Mouse (Mus musculus) naive thymus-derived CD4-positive, alpha-beta T cell, adult 2 months (primary cell): ENCODE data around the gene Mrpl12.

Experiments used
- DNase-seq: peaks from one replicate; pipeline ENCODE4 v3.0.0-alpha.2; 2011; ENCODE audit warnings: low read depth

The Mrpl12 gene

GRCm38 (mm10) chr11:120484265-120484981, at the start of gene Mrpl12:
Gene Mrpl12 (plus strand): TSS chr11:120484613.
- peak; percentile 93 for DNase-seq

- peak; percentile 89 for DNase-seq
Measured at GRCm38 (mm10) chr11:120437152-120437856, 47.1 kb upstream of the Mrpl12 start, which contains the start of gene Nploc4. Gene Nploc4 (minus strand): TSS chr11:120437708.

GRCm38 (mm10) chr11:120437857-120438385, 46.5 kb upstream of the Mrpl12 start:
- no peak for DNase-seq

GRCm38 (mm10) chr11:120442344-120442743, 42.1 kb upstream of the Mrpl12 start, which contains the start of gene Tspan10:
Gene Tspan10 (plus strand): TSS chr11:120442644.
- no peak for DNase-seq

GRCm38 (mm10) chr11:120442765-120443280, 41.6 kb upstream of the Mrpl12 start:
- no peak for DNase-seq

- DNase-seq: no peak
Measured at GRCm38 (mm10) chr11:120444106-120444505, 40.3 kb upstream of the Mrpl12 start.

- DNase-seq: no peak
Measured at GRCm38 (mm10) chr11:120445475-120445874, 38.9 kb upstream of the Mrpl12 start.

GRCm38 (mm10) chr11:120447179-120447578, 37.2 kb upstream of the Mrpl12 start:
- no peak for DNase-seq

- DNase-seq: no peak
Measured at GRCm38 (mm10) chr11:120452246-120452645, 32.2 kb upstream of the Mrpl12 start.

GRCm38 (mm10) chr11:120453306-120453705, 31.1 kb upstream of the Mrpl12 start, which contains the start of gene Pde6g:
Gene Pde6g (minus strand): TSS chr11:120453500.
- no peak for DNase-seq

GRCm38 (mm10) chr11:120454965-120455364, 29.4 kb upstream of the Mrpl12 start:
- DNase-seq: no peak

GRCm38 (mm10) chr11:120455413-120455812, 29.0 kb upstream of the Mrpl12 start:
- no peak for DNase-seq

GRCm38 (mm10) chr11:120457370-120457769, 27.0 kb upstream of the Mrpl12 start:
- no peak for DNase-seq

GRCm38 (mm10) chr11:120457772-120458751, 26.4 kb upstream of the Mrpl12 start, which contains the start of the genes Oxld1 and Ccdc137:
Gene Oxld1 (minus strand): TSS chr11:120458068.
Gene Ccdc137 (plus strand): TSS chr11:120458115.
- peak; percentile 76 for DNase-seq

- DNase-seq: no peak
Measured at GRCm38 (mm10) chr11:120458847-120459597, 25.4 kb upstream of the Mrpl12 start.

- no peak for DNase-seq
Measured at GRCm38 (mm10) chr11:120463536-120463935, 20.9 kb upstream of the Mrpl12 start.

- DNase-seq: no peak
Measured at GRCm38 (mm10) chr11:120464365-120464764, 20.0 kb upstream of the Mrpl12 start.

- DNase-seq: no peak
Measured at GRCm38 (mm10) chr11:120465521-120465920, 18.9 kb upstream of the Mrpl12 start.

- DNase-seq: peak; percentile 98
Measured at GRCm38 (mm10) chr11:120467051-120467735, 17.2 kb upstream of the Mrpl12 start, which contains the start of gene Arl16. Gene Arl16 (minus strand): TSS chr11:120467607.

GRCm38 (mm10) chr11:120467736-120468092, 16.7 kb upstream of the Mrpl12 start:
- DNase-seq: no peak
